Mouse (Mus musculus): ENCODE data around the gene Fxn.

DNA sequence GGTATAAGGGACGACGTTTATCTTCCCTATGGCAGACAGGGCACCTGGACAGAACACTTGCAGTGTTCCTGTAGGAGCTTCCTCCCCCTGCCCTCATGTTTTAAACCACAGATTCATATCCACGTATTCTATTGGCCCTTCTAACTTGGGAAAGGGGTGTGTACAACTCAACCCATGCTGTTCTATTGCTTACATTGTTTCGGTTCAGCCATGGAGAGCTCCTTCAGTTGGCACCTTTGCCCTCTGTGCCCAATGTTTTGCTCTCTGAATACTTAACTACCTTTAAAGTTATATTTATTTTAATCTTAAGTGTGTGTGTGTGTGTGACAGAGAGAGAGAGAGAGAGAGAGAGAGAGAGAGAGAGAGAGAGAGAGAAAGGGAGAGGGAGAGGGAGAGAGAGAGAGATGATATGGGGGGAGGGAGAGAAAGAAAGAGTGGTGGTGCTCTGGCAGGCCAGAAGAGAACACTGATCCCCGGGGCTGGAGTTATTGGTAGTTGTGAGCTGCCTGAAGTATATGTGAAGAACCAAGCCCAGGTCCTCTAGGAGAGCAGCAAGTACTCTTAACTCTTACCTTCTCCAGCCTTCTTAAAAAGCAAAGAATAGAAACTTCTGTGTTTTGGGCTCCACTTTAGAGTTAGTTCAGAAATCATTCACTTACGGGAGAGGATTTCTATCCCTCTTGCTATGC lies 41.0 kb upstream of the Fxn start:
- TF ChIP-seq CTCF (conservative IDR thresholded peaks at IDR 0.05; ENCODE audit: insufficient read depth, insufficient read length, low read depth, low read length): no peak
- no peak for TF ChIP-seq POLR2A (IDR thresholded peaks at IDR 0.05; ENCODE audit: low read depth, low read length)

All from kidney, adult 2 months (tissue).